ENCODE assay signal across 9 mouse cellular contexts in the genomic region with DNA sequence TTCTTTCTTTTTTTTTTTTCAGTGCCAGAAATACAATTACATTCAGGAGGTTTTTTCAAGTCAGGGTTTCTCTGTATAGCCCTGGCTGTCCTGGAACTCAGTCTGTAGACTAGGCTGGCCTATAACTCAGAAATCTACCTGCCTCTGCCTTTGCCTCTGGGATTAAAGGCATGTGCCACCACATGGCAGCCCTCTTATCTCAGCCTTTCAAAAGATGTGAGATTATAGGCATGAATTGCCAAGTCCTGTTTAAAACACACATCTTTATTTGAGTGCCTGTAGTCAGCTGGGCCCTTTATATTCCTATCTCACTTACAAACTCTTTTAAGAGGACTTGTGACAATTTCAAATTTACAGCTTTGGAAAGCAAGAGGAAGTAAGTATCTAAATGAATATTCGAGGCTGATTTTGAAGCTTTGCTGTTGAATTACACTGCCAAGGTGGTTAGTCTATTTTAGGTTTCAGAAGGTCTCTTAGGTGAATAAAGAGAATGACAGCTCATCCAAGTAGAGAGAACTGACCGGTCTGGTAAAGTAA. TPM values are rescaled to one million over a fixed set of nuclear protein-coding genes. Genes with fewer than 3 reads are reported as not detected.
A peak's percentile ranks its signal among the peaks of the same experiment; 100 is the strongest.
DNase-seq lines count a peak whose midpoint lies in the region; ATAC-seq lines count a peak whose summit lies in the region.
"Had no signal": no experiment of that assay in that cellular context is flagged by ENCODE, and none has a peak within 500 bp of the region (broad histone marks: within the 10 kb centered on the region; RNA-seq: fewer than 3 reads in every experiment).

No protein-coding gene starts in this region.

- H3K27ac ChIP-seq in hindbrain, embryonic 10.5 days = peak overlapping the region; percentile 94; the same call in 1 of the 2 replicates
- no peak overlapping the region for H3K27ac ChIP-seq in hindbrain, embryonic 12.5 days
- peak overlapping the region; percentile 93 for H3K27ac ChIP-seq in embryonic facial prominence, embryonic 10.5 days (replicated peaks)
- H3K27ac ChIP-seq in hindbrain, embryonic 15.5 days (replicated peaks) = no peak overlapping the region; the same call in 1 of the 2 replicates
- H3K27ac ChIP-seq in midbrain, embryonic 12.5 days (replicated peaks) = no peak overlapping the region

- peaks cover 7% of the 10 kb centered on the region for H3K36me3 ChIP-seq in hindbrain, embryonic 10.5 days
- peaks cover 7% of the 10 kb centered on the region for H3K36me3 ChIP-seq in hindbrain, embryonic 12.5 days
- peaks cover 14% of the 10 kb centered on the region for H3K36me3 ChIP-seq in embryonic facial prominence, embryonic 10.5 days (replicated peaks)
- no peaks in the 10 kb centered on the region for H3K36me3 ChIP-seq in hindbrain, embryonic 15.5 days
- peaks cover 6% of the 10 kb centered on the region for H3K36me3 ChIP-seq in midbrain, embryonic 12.5 days

- no peaks in the 10 kb centered on the region for H3K9me3 ChIP-seq in hindbrain, embryonic 10.5 days
- no peaks in the 10 kb centered on the region for H3K9me3 ChIP-seq in hindbrain, embryonic 12.5 days (replicated peaks)
- H3K9me3 ChIP-seq in embryonic facial prominence, embryonic 10.5 days = no peaks in the 10 kb centered on the region
- no peaks in the 10 kb centered on the region for H3K9me3 ChIP-seq in hindbrain, embryonic 15.5 days
- no peaks in the 10 kb centered on the region for H3K9me3 ChIP-seq in midbrain, embryonic 12.5 days
- H3K9me3 ChIP-seq: G1E had no signal

- DNase-seq in hindbrain, embryonic 10.5 days (ENCODE audit: low spot score) = no peak
- no peak for DNase-seq in embryonic facial prominence, embryonic 10.5 days (ENCODE audit: low spot score)
- DNase-seq in urinary bladder, postnatal 36 days (ENCODE audit: low spot score in 2 of 2) = no peak
- DNase-seq in adrenal gland, postnatal 25 days = no peak
- no peak for DNase-seq in cerebellum, adult 9-11 months

- no peak for ATAC-seq in hindbrain, embryonic 12.5 days (ENCODE audit: low FRiP score)
- ATAC-seq in hindbrain, embryonic 15.5 days (ENCODE audit: low FRiP score, low read depth) = no peak
- no peak for ATAC-seq in midbrain, embryonic 12.5 days (ENCODE audit: low FRiP score, low read depth)

- no peak overlapping the region for H3K9ac ChIP-seq in hindbrain, embryonic 12.5 days
- no peak overlapping the region for H3K9ac ChIP-seq in hindbrain, embryonic 15.5 days
- H3K9ac ChIP-seq in midbrain, embryonic 12.5 days (replicated peaks) = no peak overlapping the region

- H3K27me3 ChIP-seq in hindbrain, embryonic 10.5 days (ENCODE audit: insufficient read depth, poor library complexity, severe bottlenecking) = no peaks in the 10 kb centered on the region
- H3K27me3 ChIP-seq in hindbrain, embryonic 12.5 days = no peaks in the 10 kb centered on the region
- no peaks in the 10 kb centered on the region for H3K27me3 ChIP-seq in embryonic facial prominence, embryonic 10.5 days (replicated peaks; ENCODE audit: low read depth, poor library complexity, severe bottlenecking)
- H3K27me3 ChIP-seq in hindbrain, embryonic 15.5 days = no peaks in the 10 kb centered on the region
- H3K27me3 ChIP-seq in midbrain, embryonic 12.5 days = no peaks in the 10 kb centered on the region

- H3K4me1 ChIP-seq in hindbrain, embryonic 10.5 days (replicated peaks) = peaks cover 25% of the 10 kb centered on the region
- H3K4me1 ChIP-seq in hindbrain, embryonic 12.5 days = peaks cover 22% of the 10 kb centered on the region
- peaks cover 27% of the 10 kb centered on the region for H3K4me1 ChIP-seq in embryonic facial prominence, embryonic 10.5 days
- peaks cover 31% of the 10 kb centered on the region for H3K4me1 ChIP-seq in hindbrain, embryonic 15.5 days (replicated peaks)
- H3K4me1 ChIP-seq in midbrain, embryonic 12.5 days = peaks cover 23% of the 10 kb centered on the region

- peak overlapping the region; percentile 93; the same call in 1 of the 2 replicates for H3K4me3 ChIP-seq in hindbrain, embryonic 10.5 days
- H3K4me3 ChIP-seq in hindbrain, embryonic 12.5 days = no peak overlapping the region
- peak overlapping the region; percentile 95; the same call in 1 of the 2 replicates for H3K4me3 ChIP-seq in embryonic facial prominence, embryonic 10.5 days
- H3K4me3 ChIP-seq in hindbrain, embryonic 15.5 days = peak overlapping the region; percentile 95; the same call in 1 of the 2 replicates
- H3K4me3 ChIP-seq in midbrain, embryonic 12.5 days = no peak overlapping the region

- no peak overlapping the region for H3K4me2 ChIP-seq in hindbrain, embryonic 12.5 days (replicated peaks)
- H3K4me2 ChIP-seq in hindbrain, embryonic 15.5 days = peak overlapping the region; percentile 49
- peak overlapping the region; percentile 96 for H3K4me2 ChIP-seq in midbrain, embryonic 12.5 days (replicated peaks)

- WGBS in hindbrain, embryonic 10.5 days = 94% methylated on average over 2 of the region's 2 CpGs
- 85% methylated on average over 2 of the region's 2 CpGs for WGBS in hindbrain, embryonic 12.5 days
- WGBS in embryonic facial prominence, embryonic 10.5 days = 85% methylated on average over 2 of the region's 2 CpGs
- 83% methylated on average over 2 of the region's 2 CpGs for WGBS in hindbrain, embryonic 15.5 days
- WGBS in midbrain, embryonic 12.5 days = 81% methylated on average over 2 of the region's 2 CpGs

RNA-seq across cellular contexts. Expression of a gene that starts 4.4 kb away (rescaled TPM):
- 13.3 and 18.1 TPM in 2 replicates for polyA plus RNA-seq in hindbrain, embryonic 10.5 days (2016; fragmentation: Nextera tagmentation; extraction: Ambion mirVana)
- polyA plus RNA-seq in hindbrain, embryonic 12.5 days (2016; fragmentation: Nextera tagmentation; extraction: Ambion mirVana) = 26.6 and 28.4 TPM in 2 replicates
- 12.8 and 14.7 TPM in 2 replicates for polyA plus RNA-seq in embryonic facial prominence, embryonic 10.5 days (2016; fragmentation: Nextera tagmentation; extraction: Ambion mirVana)
- polyA plus RNA-seq in hindbrain, embryonic 15.5 days (2015; fragmentation: Nextera tagmentation; extraction: Ambion mirVana) = 26.4 and 32.0 TPM in 2 replicates
- polyA plus RNA-seq in midbrain, embryonic 12.5 days (2016; fragmentation: Nextera tagmentation; extraction: Ambion mirVana) = 26.1 and 27.9 TPM in 2 replicates
- total RNA-seq in adrenal gland, postnatal 25 days (2021) = 221 and 247 TPM in 2 replicates

RNA-seq across cellular contexts. Expression of a gene that starts 42.7 kb away (rescaled TPM):
- 0.36 TPM in 1 of 2 replicates, not detected in the other for polyA plus RNA-seq in hindbrain, embryonic 10.5 days (2016; fragmentation: Nextera tagmentation; extraction: Ambion mirVana)
- not detected in 2 replicates for polyA plus RNA-seq in hindbrain, embryonic 12.5 days (2016; fragmentation: Nextera tagmentation; extraction: Ambion mirVana)
- not detected in 2 replicates for polyA plus RNA-seq in embryonic facial prominence, embryonic 10.5 days (2016; fragmentation: Nextera tagmentation; extraction: Ambion mirVana)
- polyA plus RNA-seq in hindbrain, embryonic 15.5 days (2015; fragmentation: Nextera tagmentation; extraction: Ambion mirVana) = 0.76 and 0.79 TPM in 2 replicates
- polyA plus RNA-seq in midbrain, embryonic 12.5 days (2016; fragmentation: Nextera tagmentation; extraction: Ambion mirVana) = 0.54 and 0.69 TPM in 2 replicates
- total RNA-seq in adrenal gland, postnatal 25 days (2021) = 1.2 TPM in 1 of 2 replicates, not detected in the other
- total RNA-seq: G1E had no signal

RNA-seq across cellular contexts. Expression of a gene that starts 42.8 kb away (rescaled TPM):
- polyA plus RNA-seq in hindbrain, embryonic 10.5 days (2016; fragmentation: Nextera tagmentation; extraction: Ambion mirVana) = 1.3 and 1.4 TPM in 2 replicates
- polyA plus RNA-seq in hindbrain, embryonic 12.5 days (2016; fragmentation: Nextera tagmentation; extraction: Ambion mirVana) = 1.1 and 1.3 TPM in 2 replicates
- polyA plus RNA-seq in embryonic facial prominence, embryonic 10.5 days (2016; fragmentation: Nextera tagmentation; extraction: Ambion mirVana) = 1.1 TPM in 2 replicates
- 2.0 and 2.7 TPM in 2 replicates for polyA plus RNA-seq in hindbrain, embryonic 15.5 days (2015; fragmentation: Nextera tagmentation; extraction: Ambion mirVana)
- polyA plus RNA-seq in midbrain, embryonic 12.5 days (2016; fragmentation: Nextera tagmentation; extraction: Ambion mirVana) = 1.4 and 1.5 TPM in 2 replicates
- total RNA-seq in adrenal gland, postnatal 25 days (2021) = 3.3 and 3.6 TPM in 2 replicates

RNA-seq across cellular contexts. Expression of a gene that starts 52.4 kb away (rescaled TPM):
- polyA plus RNA-seq in hindbrain, embryonic 10.5 days (2016; fragmentation: Nextera tagmentation; extraction: Ambion mirVana) = 14.5 and 16.9 TPM in 2 replicates
- polyA plus RNA-seq in hindbrain, embryonic 12.5 days (2016; fragmentation: Nextera tagmentation; extraction: Ambion mirVana) = 14.1 and 14.3 TPM in 2 replicates
- 11.6 and 13.8 TPM in 2 replicates for polyA plus RNA-seq in embryonic facial prominence, embryonic 10.5 days (2016; fragmentation: Nextera tagmentation; extraction: Ambion mirVana)
- 16.9 and 18.6 TPM in 2 replicates for polyA plus RNA-seq in hindbrain, embryonic 15.5 days (2015; fragmentation: Nextera tagmentation; extraction: Ambion mirVana)
- 9.4 and 13.8 TPM in 2 replicates for polyA plus RNA-seq in midbrain, embryonic 12.5 days (2016; fragmentation: Nextera tagmentation; extraction: Ambion mirVana)
- 32.7 and 34.3 TPM in 2 replicates for total RNA-seq in adrenal gland, postnatal 25 days (2021)

Comparison
In these comparisons a context has a peak if more than half of its experiments do, and no peak if none do; other contexts are left out.
1. H3K27ac ChIP-seq: peak in hindbrain, embryonic 10.5 days (single experiment) and embryonic facial prominence, embryonic 10.5 days (single experiment); none in hindbrain, embryonic 12.5 days (single experiment), hindbrain, embryonic 15.5 days (single experiment) and midbrain, embryonic 12.5 days (single experiment).
2. H3K4me3 ChIP-seq: peak in hindbrain, embryonic 10.5 days (single experiment), embryonic facial prominence, embryonic 10.5 days (single experiment) and hindbrain, embryonic 15.5 days (single experiment); none in hindbrain, embryonic 12.5 days (single experiment) and midbrain, embryonic 12.5 days (single experiment).